Mouse (Mus musculus) heart, adult 2 months (tissue): ENCODE measurements around the gene Cox7b.

Source experiments
- CTCF ChIP-seq: fragments of 200-600 bp; IDR thresholded peaks from 2 replicates; pipeline ENCODE4 v1.8.1; 2022; ENCODE audit warnings: antibody characterized with exemption, mild to moderate bottlenecking, moderate library complexity
- POLR2A ChIP-seq: fragments of 200-500 bp; IDR thresholded peaks from 2 replicates; pipeline ENCODE4 v1.6.1; 2011; ENCODE audit warnings: mild to moderate bottlenecking, low read depth, low read length, control low read depth; ENCODE audit not compliant: insufficient read depth

- TF ChIP-seq CTCF (no peak), POLR2A (peak; percentile 84)
Observed at GRCm38 (mm10) chrX:106011465-106012159, 3.9 kb upstream of the Cox7b start, which contains the start of gene Magt1.
